Mouse (Mus musculus) brown adipose tissue, adult 24 weeks (tissue): ENCODE measurements at regions not wholly inside any gene's neighbourhood (a gene's known extent, or its start where the extent isn't known, plus 50 kb on each side); places are given as distances from the start of the nearest gene placed in this dataset.

Source experiments
- H3K27ac ChIP-seq: fragments of 200-500 bp; replicated peaks from 2 replicates; pipeline ENCODE4 v1.5.1; 2012; ENCODE audit warnings: low read depth, mild to moderate bottlenecking, low read length
- H3K4me1 ChIP-seq: fragments of 200-500 bp; 2 replicates; pipeline ENCODE4 v1.6.1; 2012; ENCODE audit warnings: low read length, mixed read lengths; ENCODE audit not compliant: control insufficient read depth, insufficient read depth, insufficient read length
- H3K4me3 ChIP-seq: fragments of 200-500 bp; 2 replicates; pipeline ENCODE4 v1.5.1; 2012; ENCODE audit warnings: low read depth, mild to moderate bottlenecking, low read length, moderate library complexity; ENCODE audit not compliant: insufficient read depth

DNA sequence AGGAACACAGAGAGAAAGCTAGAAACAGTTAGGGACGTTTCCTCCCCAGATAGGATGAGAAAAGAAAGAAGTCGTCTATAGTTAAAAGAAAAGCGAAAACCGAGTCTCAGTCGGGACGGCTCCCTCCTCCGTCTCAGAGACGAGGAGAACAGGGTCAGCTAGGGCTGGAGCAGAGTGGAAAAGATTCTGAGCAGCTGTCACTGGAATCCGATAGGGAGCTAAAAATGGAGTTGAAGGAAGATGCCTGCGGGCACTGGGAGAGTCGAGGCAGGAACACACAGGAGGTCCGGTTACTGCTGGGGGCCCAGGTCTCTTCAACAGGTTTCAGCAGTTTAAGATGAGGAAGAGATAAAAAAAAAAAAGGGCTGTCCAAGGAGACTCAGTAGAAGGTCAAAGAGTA lies 99.9 kb upstream of the Rreb1 start:
- H3K27ac ChIP-seq, result no peak overlapping the region
- 0 out of 2 replicates have a peak, but pooled peaks cover 2% of the 10 kb centered on the region for H3K4me1 ChIP-seq
- H3K4me3 ChIP-seq, result no peak overlapping the region

DNA sequence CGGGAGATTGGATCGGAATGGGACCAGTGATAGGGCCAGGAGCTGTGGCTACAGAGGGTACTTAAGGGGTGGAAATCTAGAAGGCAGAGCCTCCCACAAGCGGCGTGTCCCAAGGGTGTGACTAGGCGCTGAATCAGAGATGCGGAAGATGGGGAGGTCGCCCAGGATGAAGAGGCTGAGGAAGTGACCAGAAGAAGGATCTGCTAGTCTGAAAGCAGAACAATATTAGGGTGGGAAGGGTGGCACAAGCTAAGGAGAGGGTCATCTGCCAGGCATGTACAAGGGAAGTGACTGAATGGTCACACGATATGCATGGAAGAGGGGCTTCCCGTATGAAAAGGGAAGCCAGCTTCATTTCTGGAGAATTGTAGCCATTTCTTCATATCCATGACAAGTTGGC lies 99.4 kb upstream of the Rreb1 start:
- H3K4me3 ChIP-seq, result no peak overlapping the region
- H3K4me1 ChIP-seq, result 0 out of 2 replicates have a peak, but pooled peaks cover 2% of the 10 kb centered on the region
- H3K27ac ChIP-seq, result no peak overlapping the region

DNA sequence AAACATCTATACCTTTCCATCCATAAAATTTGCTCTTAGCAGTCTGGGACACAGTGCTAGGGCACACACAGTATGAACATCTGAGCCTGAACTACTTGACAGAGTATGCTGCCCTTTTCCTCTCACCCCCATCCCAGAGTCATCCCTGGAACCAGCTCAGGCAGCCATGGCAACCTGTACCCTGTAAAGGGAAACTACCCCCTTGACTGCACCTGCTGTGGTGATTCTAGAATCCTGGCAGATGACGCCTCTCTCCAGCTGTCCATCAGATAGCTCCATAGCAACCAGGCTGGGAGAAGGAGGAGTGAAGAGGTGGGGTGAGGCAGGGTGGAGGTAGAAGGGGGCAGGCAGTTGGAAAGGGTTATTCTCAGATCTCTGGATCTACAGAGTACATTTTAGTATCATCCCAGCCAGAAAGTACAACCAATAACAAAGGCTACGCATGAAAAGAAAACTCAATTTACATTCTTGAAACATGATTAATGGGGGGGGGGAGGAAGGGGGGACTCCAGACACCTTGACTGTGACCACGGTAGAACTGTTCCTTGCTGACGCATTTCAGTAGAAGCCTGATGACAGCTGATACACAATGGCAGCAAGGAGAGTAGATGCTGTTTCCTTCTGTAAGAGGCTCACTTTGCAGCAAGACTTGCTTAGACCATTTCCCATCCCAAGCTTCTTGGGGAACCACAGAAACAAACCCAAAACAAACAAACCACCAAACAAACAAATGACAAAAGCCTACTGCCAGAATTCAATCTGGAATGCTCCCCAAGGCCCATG lies 97.2 kb upstream of the Rreb1 start:
- H3K4me1 ChIP-seq, result 0 out of 2 replicates have a peak, but pooled peaks cover 2% of the 10 kb centered on the region
- H3K27ac ChIP-seq, result no peak overlapping the region
- H3K4me3 ChIP-seq, result no peak overlapping the region

DNA sequence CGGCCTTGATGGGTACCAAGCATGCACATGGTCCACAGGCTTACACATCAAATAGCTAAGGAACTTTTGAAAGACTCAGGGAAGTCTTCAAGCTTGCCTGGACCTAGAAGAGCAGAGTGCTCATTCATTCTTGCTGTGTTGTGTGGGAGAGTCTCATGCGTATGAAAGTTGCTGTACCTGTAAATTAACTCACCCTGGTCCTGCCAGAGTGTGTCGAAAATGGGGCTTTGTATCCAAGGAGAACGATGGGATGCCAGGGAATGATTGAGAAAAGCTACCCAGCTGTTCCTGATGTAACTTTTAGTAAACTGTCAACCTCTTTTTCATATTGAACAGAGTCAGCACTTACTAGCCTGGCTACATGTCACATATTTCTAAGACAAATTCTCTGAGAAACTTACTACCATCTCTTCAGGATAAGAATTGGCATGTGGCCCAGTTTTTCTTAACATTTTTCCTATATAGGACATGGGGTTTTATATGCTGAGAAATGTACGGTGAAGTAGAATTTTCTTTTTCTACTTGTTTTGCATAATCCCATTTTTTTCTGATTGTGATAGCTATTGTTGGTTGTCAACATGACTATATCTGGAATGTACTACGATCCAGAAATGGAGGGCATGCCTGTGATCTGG lies 95.0 kb upstream of the Rreb1 start:
- Histone ChIP-seq H3K4me3 (no peak overlapping the region), H3K27ac (no peak overlapping the region), H3K4me1 (no peaks in the 10 kb centered on the region)

DNA sequence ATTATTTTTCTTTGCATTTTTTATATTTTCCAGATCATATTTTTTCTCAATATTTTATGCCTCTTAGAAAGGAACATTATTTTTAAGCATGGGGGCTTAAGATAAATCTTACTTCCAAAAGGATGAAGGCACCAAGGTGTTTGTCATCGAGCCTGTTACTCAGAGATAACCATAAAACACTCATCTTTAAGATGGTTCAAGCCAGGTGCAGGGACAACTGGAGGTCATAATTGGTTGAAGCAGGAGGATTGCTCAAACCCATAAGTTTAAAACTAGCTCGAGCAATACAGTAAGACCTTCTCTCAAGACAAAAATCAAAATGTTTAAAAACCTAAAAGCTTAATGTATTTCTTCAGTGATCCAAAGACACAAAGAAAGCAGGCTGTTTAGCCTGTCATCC lies 92.6 kb upstream of the Rreb1 start:
- Histone ChIP-seq H3K27ac (no peak overlapping the region), H3K4me1 (no peaks in the 10 kb centered on the region), H3K4me3 (no peak overlapping the region)

DNA sequence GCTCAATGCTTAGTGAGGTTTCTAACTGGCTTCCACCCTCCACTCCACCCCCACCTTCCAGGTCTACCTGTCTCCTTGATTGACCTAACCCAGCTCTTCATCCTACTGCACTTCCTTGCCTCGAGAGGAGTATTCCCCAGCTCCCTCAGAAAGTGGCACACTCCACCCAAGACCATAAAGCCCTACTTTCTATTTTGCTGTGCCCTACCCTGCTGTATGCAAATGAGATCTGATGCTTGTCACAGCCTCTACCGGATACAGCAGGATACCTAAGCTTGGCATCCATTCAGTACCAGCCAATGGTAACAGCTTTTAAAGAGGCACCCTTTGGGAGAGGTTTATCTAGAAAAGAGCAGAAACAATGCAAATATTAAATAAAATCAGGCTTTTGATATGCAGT lies 92.1 kb upstream of the Rreb1 start:
- H3K4me1 ChIP-seq, result no peaks in the 10 kb centered on the region
- no peak overlapping the region for H3K27ac ChIP-seq
- no peak overlapping the region for H3K4me3 ChIP-seq

DNA sequence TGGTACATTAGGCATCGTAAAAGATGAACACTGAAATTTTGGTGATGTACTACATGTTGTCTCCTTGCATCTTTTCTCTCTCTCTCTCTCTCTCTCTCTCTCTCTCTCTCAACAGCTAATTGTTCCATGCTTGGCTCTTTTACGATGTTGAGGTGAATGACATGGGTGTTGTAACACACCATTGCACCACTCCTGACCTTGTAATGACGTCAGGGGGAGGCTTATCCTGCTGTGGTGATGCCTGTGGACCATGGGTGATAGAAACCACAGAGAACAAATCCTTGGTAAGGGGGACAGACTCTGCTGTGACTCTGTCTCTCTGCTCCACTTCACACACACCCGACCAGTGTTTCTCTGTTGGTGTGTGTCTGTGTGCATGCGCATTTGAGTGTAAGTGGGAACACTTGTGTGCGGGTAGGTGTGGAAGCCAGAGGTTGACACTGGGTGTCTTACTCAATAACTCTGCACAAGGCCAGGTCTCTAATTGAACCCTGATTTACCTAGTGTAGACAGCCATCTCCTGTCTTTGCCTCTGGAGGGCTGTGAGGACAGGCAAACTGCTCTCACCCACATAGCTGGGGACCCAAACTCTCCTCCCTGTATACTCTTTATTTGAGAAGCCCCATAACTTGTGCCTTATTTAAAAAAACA lies 88.9 kb upstream of the Rreb1 start:
- no peak overlapping the region for H3K27ac ChIP-seq
- no peak overlapping the region for H3K4me3 ChIP-seq
- H3K4me1 ChIP-seq, result no peaks in the 10 kb centered on the region

DNA sequence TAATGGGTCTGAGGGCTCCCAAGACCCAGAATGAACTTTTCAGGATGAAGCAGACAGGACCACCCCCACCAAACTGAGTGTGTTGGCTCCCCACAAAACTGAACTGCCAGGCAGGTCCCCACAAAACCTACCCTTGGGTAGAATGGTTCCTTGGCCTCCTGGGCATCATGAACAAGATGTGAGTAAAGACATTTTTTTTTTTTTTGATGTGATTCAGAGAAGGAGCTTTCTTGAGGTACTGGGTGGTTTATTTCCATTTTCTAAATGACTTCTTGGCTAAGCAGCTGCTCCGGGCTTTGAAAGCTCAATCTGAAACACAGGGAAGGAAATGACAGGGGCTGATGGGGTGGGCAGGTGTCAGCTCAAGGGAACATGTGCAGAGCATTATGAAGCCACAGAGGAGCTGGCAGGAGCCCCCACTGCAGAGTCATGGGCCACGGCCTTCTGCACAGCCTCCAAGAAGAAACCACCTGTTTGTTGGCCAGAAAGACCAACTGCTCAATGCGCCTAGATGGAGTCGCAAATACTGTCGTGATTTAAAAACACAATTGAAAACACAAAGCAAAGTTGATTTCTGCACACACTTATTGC lies 86.2 kb upstream of the Rreb1 start:
- Histone ChIP-seq H3K27ac (no peak overlapping the region), H3K4me3 (no peak overlapping the region), H3K4me1 (no peaks in the 10 kb centered on the region)

DNA sequence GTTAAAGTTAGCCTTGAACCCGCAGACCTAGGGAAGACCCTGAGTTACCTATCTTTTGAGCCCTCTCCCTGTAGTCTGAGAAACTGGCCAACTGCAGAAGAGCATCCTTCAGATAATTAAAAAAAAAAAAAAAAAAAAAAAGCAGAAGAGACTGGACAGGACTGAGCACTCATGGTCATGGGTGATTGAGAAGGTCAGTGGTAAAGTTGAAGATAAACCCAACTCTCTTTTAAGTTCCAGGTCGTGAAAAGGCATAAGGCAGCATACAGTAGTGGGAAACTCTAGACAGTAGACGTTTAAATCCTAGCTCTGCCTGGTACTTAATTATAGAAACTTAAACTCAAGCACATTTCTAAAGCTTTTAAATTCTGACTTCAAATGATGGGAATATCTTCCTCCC lies 84.6 kb upstream of the Rreb1 start:
- Histone ChIP-seq H3K4me3 (no peak overlapping the region), H3K4me1 (no peaks in the 10 kb centered on the region), H3K27ac (no peak overlapping the region)

DNA sequence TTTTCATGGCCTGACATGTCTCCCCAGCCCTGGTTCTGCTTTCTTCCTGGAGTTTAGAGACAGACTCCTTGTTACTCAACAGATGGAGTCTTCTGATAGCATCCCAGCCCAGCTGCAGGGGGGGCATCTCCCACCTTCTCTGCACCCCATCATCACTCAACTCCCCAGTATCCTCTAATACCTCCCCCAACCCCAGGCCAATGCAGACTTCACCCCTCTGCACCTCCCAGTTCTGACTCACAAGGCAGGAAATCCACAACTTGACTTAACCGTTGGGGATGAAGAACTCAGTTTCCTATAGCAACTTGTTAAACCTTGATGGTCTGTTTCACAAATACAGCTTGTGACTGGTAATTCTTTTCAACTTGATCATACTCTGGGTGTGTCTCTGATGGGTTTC lies 73.7 kb upstream of the Rreb1 start:
- Histone ChIP-seq H3K4me1 (no peaks in the 10 kb centered on the region), H3K27ac (no peak overlapping the region), H3K4me3 (no peak overlapping the region)

DNA sequence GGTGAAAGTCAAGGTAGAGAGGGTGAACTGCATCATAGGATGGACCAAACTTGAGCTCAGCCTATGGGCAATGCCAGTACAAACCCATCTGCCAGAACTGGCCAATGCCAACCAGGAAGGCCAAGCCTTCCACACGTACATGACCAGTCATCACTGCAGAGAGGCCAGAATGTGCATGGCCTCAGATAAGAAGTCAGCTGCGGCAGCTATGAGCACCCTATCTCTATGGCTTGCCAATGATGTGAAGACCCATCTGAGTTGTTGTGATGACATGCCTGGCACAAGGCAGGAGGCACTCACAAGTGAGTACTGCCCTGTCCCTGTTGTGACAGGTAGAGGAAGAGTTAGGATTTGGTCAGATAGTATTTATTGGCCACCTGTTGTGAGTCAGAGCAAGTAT lies 72.7 kb upstream of the Rreb1 start:
- H3K27ac ChIP-seq, result no peak overlapping the region
- no peak overlapping the region for H3K4me3 ChIP-seq
- H3K4me1 ChIP-seq, result no peaks in the 10 kb centered on the region

DNA sequence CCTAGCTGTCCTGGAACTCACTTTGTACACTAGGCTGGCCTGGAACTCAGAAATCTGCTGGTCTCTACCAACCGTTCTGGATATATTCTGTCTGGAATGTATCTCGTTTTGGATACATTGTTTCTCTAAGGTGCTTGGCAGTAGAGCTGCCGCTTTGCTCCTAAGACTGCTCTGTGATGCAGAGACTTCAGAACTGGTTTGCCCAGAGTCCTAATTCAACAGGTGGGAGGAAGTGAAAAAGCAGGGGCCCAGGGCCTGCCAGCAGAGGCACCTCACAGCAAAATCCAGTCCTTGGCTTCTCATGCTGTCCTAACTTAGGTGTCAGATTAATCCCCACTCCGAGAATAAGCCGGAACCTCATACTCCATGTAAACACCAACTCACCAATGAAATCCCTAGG lies 67.3 kb upstream of the Rreb1 start:
- Histone ChIP-seq H3K27ac (no peak overlapping the region), H3K4me3 (no peak overlapping the region), H3K4me1 (no peaks in the 10 kb centered on the region; the same call in 1 of the 2 replicates)

DNA sequence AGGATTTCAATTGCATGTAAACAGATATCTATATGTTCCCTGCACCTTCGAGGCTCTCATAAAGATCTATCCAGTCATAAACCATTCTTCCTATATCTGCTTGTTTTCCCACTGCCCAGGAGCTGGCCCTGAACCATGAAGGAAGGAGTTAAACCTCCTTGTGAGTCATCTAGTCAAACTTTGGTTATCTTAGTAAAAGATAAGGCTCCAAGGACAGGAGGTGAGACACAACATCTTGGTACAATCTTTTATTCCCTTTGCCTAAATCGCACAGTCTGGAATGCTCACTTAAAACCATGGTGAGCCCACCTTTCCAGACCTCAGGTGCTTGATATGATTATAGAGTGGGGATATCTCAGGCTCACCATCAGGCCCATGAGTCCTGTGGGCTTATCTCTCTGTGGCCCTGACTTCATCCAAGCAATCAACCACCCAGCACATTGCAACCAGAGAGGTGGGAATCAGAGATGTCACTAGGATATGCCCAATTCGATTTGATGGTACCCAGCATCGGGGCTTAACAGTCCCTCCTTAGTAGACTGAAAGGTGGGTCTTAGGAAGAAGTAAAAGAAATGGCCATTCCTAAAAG lies 65.2 kb upstream of the Rreb1 start:
- H3K4me3 ChIP-seq, result no peak overlapping the region
- H3K27ac ChIP-seq, result no peak overlapping the region
- H3K4me1 ChIP-seq, result no peaks in the 10 kb centered on the region; the same call in 1 of the 2 replicates

DNA sequence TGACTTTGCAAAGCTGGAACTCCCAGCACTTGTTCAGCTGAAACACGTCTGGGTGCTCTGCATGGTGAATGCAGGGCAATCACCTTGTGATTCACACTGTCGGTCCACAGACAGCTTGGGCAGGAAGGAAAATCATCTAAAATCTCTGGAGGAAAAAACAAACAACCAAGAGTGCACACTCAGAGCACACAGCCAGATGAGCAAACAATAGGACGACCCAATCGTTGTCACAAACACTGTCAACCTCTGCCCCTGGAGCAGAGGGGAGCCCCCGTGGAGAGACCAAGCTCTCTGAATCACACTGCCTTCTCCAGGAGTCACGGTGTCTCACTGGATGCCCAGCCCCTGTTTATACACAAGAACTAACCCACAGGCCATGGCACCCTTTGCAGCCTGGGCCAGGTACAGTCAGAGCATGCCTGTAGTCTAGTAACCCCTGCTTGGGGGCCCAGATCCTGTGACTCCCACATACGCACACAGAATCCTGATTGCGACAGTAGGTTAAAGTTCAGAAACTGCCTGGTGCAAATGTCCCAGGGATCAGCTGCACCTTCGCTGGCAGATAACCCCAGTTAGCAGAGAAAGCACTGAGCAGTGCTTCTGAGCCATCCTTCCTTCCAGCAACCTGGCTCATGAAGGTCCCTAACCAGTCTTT lies 63.0 kb upstream of the Rreb1 start:
- no peak overlapping the region for H3K4me3 ChIP-seq
- no peaks in the 10 kb centered on the region; the same call in 1 of the 2 replicates for H3K4me1 ChIP-seq
- H3K27ac ChIP-seq, result no peak overlapping the region
